9 mouse cellular contexts compared by ENCODE assay signal in the genomic region with DNA sequence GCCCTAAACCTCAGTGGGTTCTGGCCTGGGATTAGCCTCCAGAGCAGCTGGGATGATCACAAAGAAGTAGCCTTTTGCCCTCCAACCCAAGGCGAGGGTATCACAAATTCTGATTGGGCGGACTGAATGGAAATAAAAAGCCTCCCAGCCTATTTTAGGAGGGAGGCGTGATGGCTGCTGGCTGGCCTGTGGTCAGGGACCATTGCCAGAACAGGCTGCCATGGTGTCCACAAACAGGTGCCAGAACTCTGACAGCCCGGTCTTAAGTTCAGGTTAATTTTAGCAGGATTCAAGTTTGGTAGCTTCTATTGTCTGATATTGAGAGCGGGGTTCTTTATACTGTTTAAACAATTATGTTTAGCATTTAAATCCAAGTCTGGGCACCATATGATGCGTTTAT. TPM values are rescaled to one million over a fixed set of nuclear protein-coding genes. Genes with fewer than 3 reads are reported as not detected.
DNase-seq lines count a peak whose midpoint lies in the region; TF ChIP-seq lines count a peak whose summit lies in the region.
"Had no signal": no experiment of that assay in that cellular context is flagged by ENCODE, and none has a peak within 500 bp of the region (broad histone marks: within the 10 kb centered on the region; RNA-seq: fewer than 3 reads in every experiment).

No protein-coding gene starts in this region.

- no peaks in the 10 kb centered on the region for H3K36me3 ChIP-seq in midbrain, embryonic 10.5 days

- H3K27ac ChIP-seq in layer of hippocampus, adult 2 months, result peak overlapping the region; percentile 89
- peak overlapping the region; percentile 99 for H3K27ac ChIP-seq in gastrocnemius, adult 2 months
- H3K27ac ChIP-seq in midbrain, embryonic 10.5 days (replicated peaks), result no peak overlapping the region

- intact Hi-C loops in gastrocnemius, adult 2 months (cut with DNase I), result no loop called here
- intact Hi-C loops in heart, postnatal 25 days (cut with DNase I), result no loop called here

- H3K9me3 ChIP-seq in midbrain, embryonic 10.5 days (replicated peaks), result no peaks in the 10 kb centered on the region

- no peak overlapping the region for H3K4me3 ChIP-seq in layer of hippocampus, adult 2 months
- H3K4me3 ChIP-seq in gastrocnemius, adult 2 months, result peak overlapping the region; percentile 50
- no peak overlapping the region for H3K4me3 ChIP-seq in midbrain, embryonic 10.5 days

- peaks cover 2% of the 10 kb centered on the region; the same call in 1 of the 2 replicates for H3K4me1 ChIP-seq in midbrain, embryonic 10.5 days

- no peak for TF ChIP-seq CTCF in layer of hippocampus, adult 2 months (conservative IDR thresholded peaks at IDR 0.05)
- no peak for TF ChIP-seq CTCF in gastrocnemius, adult 2 months (IDR thresholded peaks at IDR 0.05)

- WGBS in midbrain, embryonic 10.5 days, result 69% methylated on average over 6 of the region's 6 CpGs

- H3K27me3 ChIP-seq in midbrain, embryonic 10.5 days (ENCODE audit: low read depth, poor library complexity, severe bottlenecking), result no peaks in the 10 kb centered on the region

- no peak for DNase-seq in layer of hippocampus, adult 2 months (ENCODE audit: low spot score in 2 of 2)
- DNase-seq in layer of hippocampus, adult 8-10 months (ENCODE audit: low spot score in 2 of 2), result no peak
- DNase-seq in cerebellum, adult 8-10 months, result peak; percentile 23
- peak; percentile 90 for DNase-seq in gastrocnemius, adult 2 months
- peak; percentile 44 for DNase-seq in heart, postnatal 25 days (ENCODE audit: low spot score)
- no peak for DNase-seq in midbrain, embryonic 10.5 days (ENCODE audit: low spot score)
- no peak for DNase-seq in embryo, embryonic 11 days
- DNase-seq in spleen, adult 18-20 months, result no peak

RNA-seq across cellular contexts. Expression of gene Tmem38a, which starts 16.0 kb away (rescaled TPM):
- total RNA-seq in layer of hippocampus, adult 2 months (2021), result 100 to 1,000 TPM; 115 to 120 TPM
- 100 to 1,000 TPM in 3 of 4 experiments, 10 to 100 TPM in 1; 97.4 to 111 (median 103) TPM for total RNA-seq in layer of hippocampus, adult 8-10 months (2022)
- total RNA-seq in gastrocnemius, adult 2 months (2021), result 1,000 to 10,000 TPM; 1,184 to 1,285 TPM
- 100 to 1,000 TPM; 453 to 459 TPM for total RNA-seq in heart, postnatal 25 days (2021)
- polyA plus RNA-seq in midbrain, embryonic 10.5 days (2016; fragmentation: Nextera tagmentation; extraction: Ambion mirVana), result 10.3 and 10.5 TPM in 2 replicates

RNA-seq across cellular contexts. Expression of gene Smim7, which starts 16.9 kb away (rescaled TPM):
- 100 to 1,000 TPM; 103 to 104 TPM for total RNA-seq in layer of hippocampus, adult 2 months (2021)
- 100 to 1,000 TPM; 102 to 116 (median 113) TPM for total RNA-seq in layer of hippocampus, adult 8-10 months (2022)
- total RNA-seq in gastrocnemius, adult 2 months (2021), result 10 to 100 TPM; 64.8 to 65.9 TPM
- total RNA-seq in heart, postnatal 25 days (2021), result 100 to 1,000 TPM; 125 to 134 TPM
- 126 and 127 TPM in 2 replicates for polyA plus RNA-seq in midbrain, embryonic 10.5 days (2016; fragmentation: Nextera tagmentation; extraction: Ambion mirVana)

RNA-seq across cellular contexts. Expression of gene Med26, which starts 39.7 kb away (rescaled TPM):
- 10 to 100 TPM; 10.5 to 10.6 TPM for total RNA-seq in layer of hippocampus, adult 2 months (2021)
- 10 to 100 TPM in 1 of 4 experiments, 1 to 10 TPM in 3; 7.1 to 11.1 (median 9.2) TPM for total RNA-seq in layer of hippocampus, adult 8-10 months (2022)
- 10 to 100 TPM in 1 of 2 experiments, 1 to 10 TPM in 1; 7.0 to 17.2 TPM for total RNA-seq in gastrocnemius, adult 2 months (2021)
- 1 to 10 TPM; 7.7 to 9.1 TPM for total RNA-seq in heart, postnatal 25 days (2021)
- 19.0 and 19.9 TPM in 2 replicates for polyA plus RNA-seq in midbrain, embryonic 10.5 days (2016; fragmentation: Nextera tagmentation; extraction: Ambion mirVana)

RNA-seq across cellular contexts. Expression of gene Nwd1, which starts 58.7 kb away (rescaled TPM):
- total RNA-seq in layer of hippocampus, adult 2 months (2021), result 10 to 100 TPM; 51.1 to 52.1 TPM
- 10 to 100 TPM; 45.4 to 57.7 (median 50.6) TPM for total RNA-seq in layer of hippocampus, adult 8-10 months (2022)
- total RNA-seq in gastrocnemius, adult 2 months (2021), result 1 to 10 TPM; 1.2 to 2.0 TPM
- total RNA-seq in heart, postnatal 25 days (2021), result under 1 TPM; 0.36 to 0.57 TPM
- not detected in 2 replicates for polyA plus RNA-seq in midbrain, embryonic 10.5 days (2016; fragmentation: Nextera tagmentation; extraction: Ambion mirVana)
- polyA plus RNA-seq: kidney, embryonic 14.5 days had no signal

Comparison
In these comparisons a context has a peak if more than half of its experiments do, and no peak if none do; other contexts are left out.
1. DNase-seq: peak in cerebellum, adult 8-10 months (single experiment), gastrocnemius, adult 2 months (single experiment) and heart, postnatal 25 days (single experiment); none in layer of hippocampus, adult 2 months (0 of 2), layer of hippocampus, adult 8-10 months (0 of 2), midbrain, embryonic 10.5 days (single experiment), embryo, embryonic 11 days (single experiment) and spleen, adult 18-20 months (0 of 2).